Mouse (Mus musculus): ENCODE results near the gene Ccdc158.

The Ccdc158 gene

DNA sequence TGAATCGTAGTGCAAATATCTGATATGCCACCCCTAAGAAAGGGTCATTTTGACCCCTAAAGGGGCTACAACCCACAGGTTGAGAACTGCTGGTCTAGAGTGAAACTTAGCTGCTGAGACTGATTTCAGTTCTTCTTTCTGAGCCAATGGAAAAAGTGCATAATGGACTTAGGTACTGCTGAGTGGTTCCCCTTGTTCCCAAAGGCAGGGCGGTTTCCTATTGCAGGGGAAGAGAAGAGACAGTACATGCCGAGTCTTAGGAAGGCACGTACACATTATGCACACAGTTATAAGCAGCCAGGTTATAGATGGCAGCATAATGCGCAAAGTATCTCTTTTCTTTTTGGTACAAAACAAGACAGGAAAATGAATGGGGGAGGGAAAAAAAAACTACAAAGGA lies 13.1 kb upstream of the Ccdc158 start:
- DNase-seq (ENCODE audit: low read depth, low spot score), result no peak

DNA sequence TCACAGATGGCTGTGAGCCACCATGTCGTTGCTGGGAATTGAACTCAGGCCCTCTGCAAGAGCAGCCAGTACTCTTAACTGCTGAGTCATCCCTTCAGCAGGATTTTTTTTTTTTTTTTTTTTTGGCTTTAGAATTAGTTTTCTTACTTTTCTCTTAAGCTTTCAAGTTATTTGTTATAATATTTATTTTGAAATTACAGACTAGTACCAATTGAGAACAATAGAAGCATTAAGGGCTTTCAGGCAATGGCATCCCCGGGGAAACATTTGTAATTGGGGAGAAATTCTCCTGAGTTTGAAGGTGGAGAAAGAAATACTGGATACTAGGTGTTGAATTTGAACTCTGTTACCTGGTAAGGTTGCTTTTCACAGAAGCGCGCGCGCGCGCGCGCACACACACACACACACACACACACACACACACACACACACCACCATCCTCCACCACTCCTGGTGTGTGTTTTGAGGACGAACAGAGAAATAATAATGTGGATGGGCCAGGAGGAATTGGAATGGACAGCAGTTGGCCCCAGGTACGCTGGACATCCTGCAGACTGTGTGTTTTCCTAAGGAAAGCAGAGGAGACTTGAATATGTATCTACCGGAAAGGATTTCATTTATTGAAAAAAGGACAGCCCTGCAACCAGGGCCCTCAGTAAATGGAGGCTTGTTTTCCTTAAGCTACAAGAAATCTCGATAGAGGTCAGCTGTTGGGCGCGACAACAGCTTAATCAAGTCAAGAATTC lies 9.8 kb upstream of the Ccdc158 start:
- no peak for DNase-seq (ENCODE audit: low read depth, low spot score)

DNA sequence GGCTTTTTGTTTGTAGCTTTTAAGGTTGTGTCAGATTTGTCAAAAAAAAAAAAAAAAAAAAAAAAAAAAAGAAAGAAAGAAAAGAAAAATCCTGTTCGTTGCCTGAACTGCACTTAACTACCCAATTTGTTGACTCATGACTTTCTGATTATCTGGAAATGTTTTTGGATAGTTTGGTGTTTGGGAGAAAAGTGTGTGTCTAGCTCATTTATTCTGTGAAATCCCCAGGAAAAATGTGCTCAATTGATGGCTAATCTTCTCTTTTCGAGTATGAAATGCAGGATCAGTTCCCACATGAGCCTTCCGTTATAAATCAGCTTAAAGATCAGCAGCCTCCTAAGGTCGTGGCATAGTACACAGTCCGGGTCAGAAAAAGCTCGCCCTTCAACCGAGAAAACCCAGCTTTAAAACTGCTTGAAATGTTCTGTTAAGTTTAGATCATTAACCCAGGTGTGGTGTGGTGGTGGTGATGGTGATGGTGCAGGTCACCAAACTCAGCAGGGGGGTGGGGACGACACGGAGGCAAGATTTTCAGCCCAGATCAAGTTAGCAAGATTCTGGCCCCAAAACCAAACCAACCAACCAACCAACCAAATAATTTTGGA lies 8.9 kb upstream of the Ccdc158 start:
- DNase-seq (ENCODE audit: low read depth, low spot score), result no peak

DNA sequence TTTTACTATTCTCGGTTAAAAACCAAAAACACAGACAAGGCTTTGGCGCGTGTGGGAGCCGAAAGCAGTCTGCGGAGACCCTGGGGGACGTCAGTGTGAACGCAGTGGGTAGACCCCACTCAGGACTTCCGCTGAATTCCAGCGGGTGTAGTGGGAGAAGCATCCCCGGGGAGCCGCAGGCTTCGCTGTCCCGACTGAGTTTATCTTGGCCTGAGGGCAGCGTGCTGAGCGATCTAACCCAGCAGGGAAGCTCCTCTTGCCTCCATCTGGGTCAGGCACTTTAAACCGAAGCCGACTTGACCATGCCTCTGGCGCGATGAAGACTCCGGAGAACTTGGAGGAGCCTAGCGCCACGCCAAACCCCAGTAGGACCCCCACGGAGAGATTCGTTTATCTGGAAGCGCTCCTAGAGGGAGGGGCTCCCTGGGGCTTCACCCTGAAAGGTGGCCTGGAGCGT lies 8.3 kb upstream of the Ccdc158 start, which contains the start of gene Shroom3:
Gene Shroom3 (plus strand): TSS at position 85 of the 457 bp plus-strand sequence.
- no peak for DNase-seq (ENCODE audit: low read depth, low spot score)

DNA sequence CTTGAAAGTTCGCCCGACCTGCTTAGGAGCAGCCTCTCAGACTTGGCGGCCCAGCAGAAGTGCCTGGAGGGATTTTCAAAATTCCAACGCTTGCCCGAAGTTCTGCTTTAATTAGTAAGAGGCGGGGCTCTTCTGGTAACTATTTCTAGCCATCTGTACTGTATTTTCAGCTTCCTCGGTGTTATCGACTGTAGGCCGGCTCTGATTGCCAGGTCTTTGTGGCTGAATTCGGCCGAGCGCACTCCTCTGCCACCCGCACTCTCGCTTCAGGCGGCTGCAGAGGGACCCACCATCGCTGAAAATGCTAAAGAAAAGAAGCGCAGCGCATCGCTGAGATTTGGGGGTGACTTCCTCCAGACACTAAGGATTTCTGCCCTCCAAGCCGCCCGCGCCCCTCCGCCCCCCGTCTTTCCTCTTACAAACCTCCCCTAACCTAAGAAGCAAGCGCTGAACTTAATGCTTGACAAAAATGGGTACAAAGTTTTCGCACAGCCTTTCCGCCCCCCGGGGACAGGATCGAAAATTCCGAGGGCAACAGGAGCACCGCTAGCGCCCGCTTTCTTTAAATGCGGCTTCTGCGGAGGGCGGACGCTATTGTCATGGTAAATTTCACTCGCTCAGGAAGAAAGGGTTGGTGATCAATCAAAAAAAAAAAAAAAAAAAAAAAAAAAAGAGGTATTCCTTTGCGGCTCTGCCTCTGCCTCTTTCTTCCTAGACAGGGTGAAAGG lies 7.7 kb upstream of the Ccdc158 start:
- DNase-seq (ENCODE audit: low read depth, low spot score), result no peak

DNA sequence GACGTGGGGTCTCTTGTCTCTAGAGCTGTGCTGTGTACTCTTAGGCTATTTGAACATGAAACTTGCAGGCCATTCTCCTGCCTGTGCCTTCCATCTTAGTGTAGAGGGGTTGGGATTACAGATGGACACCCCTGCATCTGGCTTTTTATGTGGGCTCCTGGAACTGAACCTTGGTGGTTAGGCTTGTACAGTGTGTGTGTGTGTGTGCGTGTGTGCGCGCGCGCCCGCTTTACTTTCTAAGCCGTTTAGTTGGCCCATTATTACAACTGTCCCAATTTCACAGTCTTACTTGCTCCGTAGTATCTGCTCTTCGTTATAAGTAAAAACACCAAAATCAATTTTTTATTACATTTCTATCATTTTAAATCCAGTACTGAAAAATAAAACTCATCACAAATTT lies 6.8 kb upstream of the Ccdc158 start:
- no peak for DNase-seq (ENCODE audit: low read depth, low spot score)

DNA sequence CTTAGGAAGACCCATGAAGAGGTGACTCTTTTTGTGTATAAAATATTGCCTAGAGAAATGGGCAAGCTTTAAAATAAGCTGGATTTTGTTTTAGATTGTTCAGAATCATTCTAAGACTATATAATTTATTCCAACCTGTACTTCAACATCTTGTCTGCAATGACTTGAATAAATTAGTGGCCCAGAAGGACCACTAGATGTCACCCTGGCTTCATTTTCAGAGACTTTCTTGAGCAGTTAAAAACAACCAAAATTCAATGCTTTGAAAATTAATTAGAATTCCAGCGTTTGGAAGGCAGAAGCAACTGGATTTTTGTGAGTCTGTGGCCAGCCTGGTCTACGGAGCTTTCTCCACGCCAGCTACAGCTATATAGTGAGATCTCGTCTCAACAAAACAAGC lies 4.4 kb upstream of the Ccdc158 start:
- no peak for DNase-seq (ENCODE audit: low read depth, low spot score)

DNA sequence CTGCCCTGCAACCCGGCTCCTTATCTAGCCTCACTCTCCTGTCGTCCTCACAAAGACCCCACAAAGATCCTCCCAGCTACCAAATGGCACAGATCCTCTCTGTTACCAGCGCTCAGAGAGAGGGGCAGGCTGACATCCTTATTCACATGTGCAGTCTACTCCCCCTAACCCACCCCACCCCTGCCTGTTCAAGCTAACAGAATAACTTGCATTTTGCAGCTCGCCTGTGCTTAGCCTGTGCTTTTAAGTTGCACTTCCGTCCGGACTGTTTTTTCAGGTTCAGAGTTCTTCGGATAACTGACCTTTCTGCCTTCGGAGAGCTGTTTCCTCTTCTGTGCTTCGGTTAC lies 476 bp upstream of the Ccdc158 start:
- no peak for DNase-seq (ENCODE audit: low read depth, low spot score)

DNA sequence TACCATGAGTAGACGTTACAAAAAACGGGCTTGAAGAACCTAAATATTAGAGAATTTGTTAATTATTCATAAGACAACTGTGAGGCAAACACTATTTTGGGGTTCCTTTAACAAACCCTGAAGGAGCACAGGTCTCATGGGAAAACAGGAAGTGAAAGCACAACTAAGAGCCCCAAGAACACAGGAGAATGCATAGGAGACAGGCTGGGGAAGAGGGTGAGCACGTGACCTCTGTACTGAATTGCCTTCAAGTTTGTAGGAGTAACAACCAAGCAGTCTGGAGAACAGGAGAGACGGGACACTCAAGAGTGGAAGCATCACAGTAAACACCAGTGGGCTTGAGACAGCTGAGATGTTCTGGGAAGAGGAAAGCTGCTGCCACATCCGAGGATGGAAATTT lies 8.2 kb downstream of the Ccdc158 start:
- no peak for DNase-seq (ENCODE audit: low read depth, low spot score)

DNA sequence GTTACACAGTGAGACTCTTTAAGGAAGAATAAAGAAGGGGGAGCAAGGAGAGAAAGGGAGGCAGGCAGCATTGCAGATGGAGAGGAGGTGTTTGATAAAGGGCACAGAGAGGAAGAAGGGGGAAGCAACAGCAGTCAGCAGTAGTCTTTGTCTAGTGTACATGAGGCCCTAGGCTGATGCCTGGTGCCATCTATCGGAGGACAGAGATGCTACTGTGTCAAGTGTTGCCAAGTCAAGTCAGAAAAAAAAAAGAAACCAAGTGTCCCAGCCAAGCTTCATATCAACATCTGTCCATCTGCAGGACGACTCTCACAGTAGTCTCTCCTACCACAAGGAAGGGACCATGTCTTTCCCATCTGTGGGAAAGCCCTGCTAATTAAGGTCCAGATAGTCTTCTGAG lies 10.8 kb downstream of the Ccdc158 start:
- no peak for DNase-seq (ENCODE audit: low read depth, low spot score)

DNA sequence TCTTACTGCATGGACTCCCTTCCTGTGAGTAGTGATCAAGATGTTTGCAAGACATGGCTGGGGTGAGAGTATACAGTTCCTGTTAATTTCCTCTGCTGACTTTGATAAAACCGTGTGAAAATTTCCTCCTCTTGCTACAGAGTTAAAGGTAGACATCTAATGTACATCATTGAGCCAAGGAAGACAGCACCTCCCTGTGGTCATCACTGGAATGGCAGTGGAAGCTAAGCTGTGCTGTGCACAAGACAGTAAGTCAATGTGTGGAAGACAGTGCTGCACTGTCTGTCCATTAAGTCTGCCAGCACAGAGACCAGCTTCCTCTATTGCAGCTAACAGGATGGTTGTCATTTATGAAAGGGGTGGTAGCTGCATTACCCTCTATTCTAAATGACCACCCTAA lies 18.8 kb downstream of the Ccdc158 start:
- DNase-seq (ENCODE audit: low read depth, low spot score), result no peak

DNA sequence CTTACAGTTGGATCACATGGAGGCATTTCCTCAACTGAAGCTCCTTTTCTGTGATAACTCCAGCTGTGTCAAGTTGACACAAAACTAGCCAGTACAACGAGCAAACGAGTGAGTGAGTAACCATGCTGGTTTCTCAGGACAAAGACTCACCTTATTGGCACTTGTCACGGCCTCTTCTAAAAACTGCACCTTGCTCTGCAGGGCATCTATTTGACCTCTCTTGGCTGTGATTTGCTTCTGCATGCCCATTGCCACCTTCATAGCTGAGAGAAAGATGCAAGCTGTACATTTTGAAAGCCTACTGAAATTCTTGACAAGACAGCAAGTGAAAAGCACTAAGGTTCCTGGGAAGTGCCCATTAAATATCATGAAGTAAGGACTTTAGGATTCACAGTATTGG lies 34.2 kb downstream of the Ccdc158 start:
- DNase-seq (ENCODE audit: low read depth, low spot score), result no peak

DNA sequence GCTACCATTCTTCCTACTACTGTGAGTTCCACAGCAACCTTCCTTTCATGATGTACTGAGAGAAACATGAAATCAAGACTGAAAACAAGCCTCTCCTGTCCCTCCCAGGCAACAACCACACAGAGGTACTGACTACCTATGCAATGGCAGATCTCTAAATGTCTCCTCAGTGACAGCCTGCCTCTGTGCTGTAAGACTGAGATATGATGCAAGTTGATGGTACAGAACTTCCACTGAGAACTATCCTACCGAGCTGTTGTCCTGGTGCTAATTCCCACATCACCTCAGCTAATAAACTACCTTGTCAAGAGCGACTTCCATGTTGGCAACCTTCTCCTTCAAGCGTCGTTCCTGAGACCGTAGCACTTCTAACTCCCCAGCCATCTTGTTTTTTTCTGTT lies 39.2 kb downstream of the Ccdc158 start:
- DNase-seq (ENCODE audit: low read depth, low spot score), result no peak

DNA sequence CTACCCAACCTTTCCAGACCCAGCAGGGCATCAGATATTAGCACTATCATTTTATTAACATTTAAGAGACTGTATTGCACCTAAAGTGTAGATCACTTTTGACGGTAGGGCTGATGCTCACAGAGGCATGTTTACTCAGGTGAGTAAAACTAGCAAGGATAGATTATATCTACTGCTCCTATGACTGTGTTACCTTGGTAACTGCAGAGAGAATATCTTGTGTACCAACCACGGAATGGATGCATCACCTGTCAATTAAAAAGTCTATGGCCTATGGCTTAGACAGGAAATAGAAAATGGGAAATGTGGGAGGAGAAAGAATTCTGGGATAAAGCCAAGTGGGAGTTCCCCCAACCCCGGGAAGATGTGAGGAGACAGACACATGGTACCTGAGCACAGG lies 40.2 kb downstream of the Ccdc158 start:
- no peak for DNase-seq (ENCODE audit: low read depth, low spot score)

DNA sequence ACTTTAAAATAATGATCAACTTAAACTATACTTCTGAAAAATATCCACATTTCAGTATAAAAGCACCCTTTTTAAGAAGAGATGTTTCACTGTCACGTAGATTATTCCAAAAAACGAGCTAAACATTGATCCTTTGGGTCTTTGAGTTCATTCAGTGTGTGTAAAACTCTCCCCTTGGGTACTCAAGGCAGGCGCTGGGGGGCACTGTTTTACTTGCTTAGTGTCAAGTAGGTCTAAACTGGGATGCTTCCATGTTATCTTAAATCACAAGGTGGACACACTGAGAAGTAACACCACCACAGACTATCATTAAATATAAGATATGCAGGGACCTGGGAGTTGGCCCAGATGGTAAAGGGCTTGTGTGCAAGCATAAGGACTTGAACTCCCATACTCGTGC lies 41.5 kb downstream of the Ccdc158 start:
- DNase-seq (ENCODE audit: low read depth, low spot score), result no peak

DNA sequence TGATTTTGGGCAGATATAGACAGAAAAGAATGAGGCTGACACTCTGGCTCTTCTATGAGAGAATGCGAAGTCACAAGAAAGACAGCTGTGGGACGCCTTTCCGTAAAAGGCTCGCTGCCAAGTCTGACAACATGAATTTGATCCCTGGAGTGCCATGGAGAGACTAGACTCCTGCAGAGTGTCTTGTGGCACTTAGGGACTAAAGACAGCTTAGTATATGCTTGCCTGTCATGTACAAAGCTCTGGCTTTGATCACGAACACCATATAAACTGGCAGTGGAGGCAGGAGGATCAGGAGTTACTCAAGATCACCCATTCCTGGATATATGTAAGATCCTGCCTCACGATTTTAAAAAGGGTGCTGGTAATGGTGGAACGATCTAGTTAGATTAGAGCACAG lies 47.2 kb downstream of the Ccdc158 start:
- no peak for DNase-seq (ENCODE audit: low read depth, low spot score)

DNA sequence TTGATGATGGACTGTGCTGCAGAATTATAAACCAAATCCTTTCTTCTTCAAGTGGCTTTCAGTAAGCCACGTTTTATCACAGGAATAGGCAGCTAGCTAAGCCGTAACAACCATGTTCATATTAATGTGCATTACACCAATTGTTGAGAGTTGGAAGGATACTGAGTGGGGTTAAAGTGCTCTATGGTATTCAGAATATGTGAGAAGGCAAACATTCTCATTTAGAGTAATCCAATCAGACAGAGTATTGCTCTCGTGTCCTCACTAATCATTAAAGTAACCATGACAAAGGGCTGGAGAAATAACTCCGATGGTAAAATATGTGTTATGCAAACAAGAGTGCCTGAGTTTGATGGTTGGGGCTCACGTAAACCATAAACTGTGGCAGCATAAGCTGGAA lies 53.2 kb downstream of the Ccdc158 start:
- DNase-seq (ENCODE audit: low read depth, low spot score), result no peak

DNA sequence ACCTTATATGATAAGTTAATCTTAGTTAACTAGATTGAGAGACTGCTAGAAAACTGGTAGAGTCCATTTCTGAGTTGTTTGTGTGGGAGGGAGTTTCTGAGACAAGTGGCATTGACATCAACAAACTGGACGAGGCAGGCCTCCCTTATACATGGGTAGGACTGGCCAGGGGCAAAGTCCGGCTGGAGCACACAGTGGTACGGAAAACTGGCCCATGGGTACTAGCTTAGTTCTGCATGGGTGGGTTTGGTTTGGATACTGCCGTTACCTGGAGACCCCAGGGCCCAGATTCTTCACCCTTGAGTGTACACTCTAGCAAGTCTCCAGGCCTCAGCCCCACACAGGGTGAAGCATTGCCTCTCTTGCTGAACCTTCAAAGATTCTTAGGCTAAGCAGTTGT lies 62.3 kb downstream of the Ccdc158 start:
- no peak for DNase-seq (ENCODE audit: low read depth, low spot score)

DNA sequence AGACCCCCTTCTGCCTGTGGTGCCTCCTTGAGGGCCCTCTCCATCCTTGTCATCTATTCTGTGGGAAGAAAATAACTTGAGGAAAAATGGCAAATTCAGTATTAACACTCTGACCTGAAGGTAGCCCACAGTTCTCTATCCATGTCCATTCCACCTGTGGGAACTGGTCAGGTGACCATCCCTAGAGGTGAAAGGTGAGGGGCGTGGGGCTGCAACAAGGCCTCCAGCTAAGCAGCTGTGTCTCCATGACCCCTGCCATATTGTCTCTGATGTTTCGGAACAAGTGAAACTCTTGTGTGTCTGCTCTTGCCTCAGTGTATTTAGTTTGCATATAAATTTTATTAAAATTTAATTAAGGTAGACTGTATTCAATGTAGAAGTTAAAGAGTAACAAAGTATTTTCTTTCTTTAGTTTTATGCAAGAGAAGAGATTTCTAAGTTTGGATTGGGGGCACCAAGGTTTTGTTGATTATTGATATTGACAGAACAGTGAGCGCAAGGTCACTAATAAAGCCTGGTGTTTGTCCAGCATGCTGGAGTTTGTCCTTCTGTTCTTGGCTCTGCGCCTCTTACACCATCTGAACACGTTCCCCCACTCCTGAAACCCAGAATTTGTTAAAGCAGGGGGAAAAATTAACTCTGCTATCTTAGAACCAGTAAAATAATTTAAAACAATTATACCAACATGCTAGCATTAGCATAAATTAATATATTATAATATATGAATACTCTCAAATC lies 67.4 kb downstream of the Ccdc158 start:
- DNase-seq (ENCODE audit: low read depth, low spot score), result no peak

DNA sequence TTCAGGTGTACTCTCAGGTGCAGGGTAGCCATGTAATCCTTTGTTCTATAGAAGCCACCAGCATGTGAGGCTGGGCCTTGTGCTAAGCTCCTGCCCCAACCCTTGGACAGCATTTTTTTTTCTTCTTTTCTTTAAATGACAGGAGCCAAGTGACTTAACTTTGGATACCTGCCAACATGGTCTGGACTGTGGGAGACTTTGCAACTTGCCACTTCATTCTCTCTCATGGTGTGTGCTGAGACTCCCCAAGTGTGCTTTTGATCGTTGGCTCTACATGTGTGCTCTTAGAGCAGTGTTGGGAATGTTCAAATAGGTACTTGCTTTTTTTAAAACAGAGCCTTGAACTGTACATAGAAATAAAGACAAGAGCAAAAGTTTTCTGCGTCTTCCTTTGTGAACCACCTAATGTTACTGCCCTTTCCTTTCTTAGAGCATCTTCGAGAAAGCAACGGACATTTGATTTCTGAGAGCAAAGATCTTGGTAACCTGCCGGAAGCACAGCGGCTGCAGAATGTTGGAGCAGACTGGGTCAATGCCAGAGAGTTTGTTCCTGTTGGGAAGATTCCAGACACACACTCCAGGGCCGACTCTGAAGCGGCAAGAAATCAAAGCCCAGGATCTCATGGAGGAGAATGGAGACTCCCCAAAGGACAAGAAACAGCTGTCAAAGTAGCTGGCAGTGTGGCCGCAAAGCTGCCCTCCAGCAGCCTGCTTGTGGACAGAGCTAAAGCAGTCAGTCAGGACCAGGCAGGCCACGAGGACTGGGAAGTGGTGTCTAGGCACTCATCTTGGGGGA lies 70.4 kb downstream of the Ccdc158 start:
- DNase-seq (ENCODE audit: low read depth, low spot score), result no peak
